Mouse (Mus musculus) small intestine, adult 2 months (tissue): Measurements from ENCODE around the gene Robo1.

Experiments
- CTCF ChIP-seq: fragments of 200-500 bp; IDR thresholded peaks from 2 replicates; pipeline ENCODE4 v1.5.1; 2012; ENCODE audit warnings: low read depth, mild to moderate bottlenecking, control low read depth, inconsistent platforms, low read length, moderate library complexity, mixed read lengths; ENCODE audit not compliant: insufficient replicate concordance, insufficient read length; ENCODE audit errors: extremely low read depth
- POLR2A ChIP-seq: fragments of 200-500 bp; IDR thresholded peaks from 2 replicates; pipeline ENCODE4 v1.6.1; 2012; ENCODE audit warnings: low read depth, mild to moderate bottlenecking, control low read depth, inconsistent platforms, low read length, moderate library complexity

DNA sequence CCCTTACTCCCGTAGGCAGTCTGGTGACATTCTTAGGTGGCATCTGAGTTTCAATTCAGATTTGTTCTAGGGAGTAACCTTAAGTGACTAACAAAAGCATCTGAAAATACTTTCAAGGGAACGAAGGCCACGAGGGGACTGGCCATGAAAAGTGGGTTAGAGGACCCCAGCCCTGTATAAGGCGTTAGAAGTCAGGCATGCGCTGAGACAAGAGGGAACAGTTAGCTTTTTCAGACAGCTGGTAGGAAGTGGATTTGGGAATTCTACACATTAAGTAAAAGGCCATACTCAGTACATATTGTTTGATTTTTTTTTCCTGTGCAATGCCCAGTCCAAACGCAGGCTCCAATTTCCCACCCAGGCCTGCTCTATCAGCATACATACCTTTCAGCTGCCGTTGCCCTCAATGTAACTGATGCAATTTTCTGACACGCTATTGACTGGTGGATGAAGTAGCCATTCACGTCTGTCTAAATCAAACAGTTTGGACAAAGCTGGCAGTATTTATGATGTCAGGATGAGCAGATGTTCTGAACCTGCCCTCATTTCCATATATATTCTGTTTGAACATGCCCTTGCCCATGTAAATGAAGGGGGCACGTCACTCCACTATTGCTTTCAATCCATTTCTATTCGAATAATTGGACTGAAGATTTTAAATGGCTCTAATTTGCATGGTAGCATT is 651.1 kb downstream of the Robo1 start:
- TF ChIP-seq CTCF (no peak), POLR2A (no peak)
